Mouse (Mus musculus) megakaryocyte, adult 5-6 weeks (primary cell): ENCODE data around the gene Rpl3l. TPM values are rescaled to one million over a fixed set of nuclear protein-coding genes. Genes with fewer than 3 reads are reported as not detected.
A peak's percentile ranks its signal among the peaks of the same experiment; 100 is the strongest.
"Not testable (repeated sequence)": the region's sequence is repeated elsewhere in the genome, so short reads cannot be mapped to it uniquely, and the experiment has no call there.

Experiments used
- ATAC-seq: 2 replicates; pipeline ENCODE4 v1.8.0; 2016; ENCODE audit warnings: mild to moderate bottlenecking, inconsistent platforms; ENCODE audit not compliant: poor library complexity, severe bottlenecking
- total RNA-seq, 2 experiments: library from RNA; stranded (forward) in 1 of 2; stranded (reverse) in 1 of 2; fragments of 153-499, 151-499 nt in 1 of 2; fragments of 221-1000, 200-1000 nt in 1 of 2; gene quantifications; 2 replicates each; pipeline versions ENCODE4 v1.2.3 to v1.2.4; 2015 to 2017

Gene Rpl3l
- total RNA-seq, 2 experiments from 2014 or later = 0.15 to 0.45 TPM

- not testable (repeated sequence) for ATAC-seq
Observed at GRCm38 (mm10) chr17:24718938-24719337, 8.7 kb upstream of the Rpl3l start.

GRCm38 (mm10) chr17:24719494-24720222 is 8.0 kb upstream of the Rpl3l start:
- ATAC-seq = peak; percentile 92

- ATAC-seq = not testable (repeated sequence)
Observed at GRCm38 (mm10) chr17:24720616-24721015, 7.0 kb upstream of the Rpl3l start.

DNA sequence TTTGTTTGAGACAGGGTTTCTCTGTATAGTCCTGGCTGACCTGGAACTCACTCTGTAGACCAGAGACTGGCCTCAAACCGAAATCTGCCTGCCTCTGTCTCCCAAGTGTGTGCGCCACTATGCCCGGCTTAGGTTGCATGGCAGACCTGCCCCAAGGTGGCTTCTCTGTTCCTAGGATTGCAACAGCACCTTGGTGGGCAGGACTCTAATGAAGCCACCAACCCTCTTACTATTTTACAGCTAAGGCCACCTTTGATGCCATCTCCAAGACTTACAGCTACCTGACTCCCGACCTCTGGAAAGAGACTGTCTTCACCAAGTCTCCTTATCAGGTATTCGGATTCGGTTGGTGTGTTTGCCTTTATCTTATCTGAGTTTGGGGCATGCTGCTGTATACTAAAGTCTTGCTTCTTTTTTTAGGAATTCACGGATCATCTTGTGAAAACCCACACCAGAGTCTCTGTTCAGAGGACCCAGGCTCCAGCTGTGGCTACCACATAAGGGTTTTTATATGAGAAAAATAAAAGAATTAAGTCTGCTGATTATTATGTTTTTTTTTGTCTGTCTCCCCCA is 6.2 kb upstream of the Rpl3l start:
- ATAC-seq = not testable (repeated sequence)

GRCm38 (mm10) chr17:24722220-24722924 is 5.2 kb upstream of the Rpl3l start:
- ATAC-seq = no peak

- no peak for ATAC-seq
Observed at GRCm38 (mm10) chr17:24723122-24723880, 4.3 kb upstream of the Rpl3l start.

DNA sequence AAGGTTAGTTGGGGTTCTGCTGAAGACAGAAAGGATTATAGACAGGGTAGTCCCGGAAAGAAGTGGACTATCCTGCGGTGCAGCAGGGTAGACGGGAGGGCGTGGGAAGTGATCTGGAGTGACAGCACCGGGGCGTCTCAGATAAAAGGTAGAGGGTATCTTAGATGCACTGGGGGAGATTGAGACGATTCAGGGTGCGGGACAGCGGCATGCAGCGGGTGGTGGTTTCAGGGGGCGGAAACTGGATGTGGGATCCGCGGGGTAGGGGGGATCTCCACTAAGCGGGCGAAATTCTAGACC is 3.8 kb upstream of the Rpl3l start:
- peak; percentile 5 for ATAC-seq

GRCm38 (mm10) chr17:24724184-24724583 is 3.4 kb upstream of the Rpl3l start, which contains the start of gene Ndufb10:
Ndufb10 (minus strand) TSS chr17:24724478.
- ATAC-seq = peak; percentile 73

DNA sequence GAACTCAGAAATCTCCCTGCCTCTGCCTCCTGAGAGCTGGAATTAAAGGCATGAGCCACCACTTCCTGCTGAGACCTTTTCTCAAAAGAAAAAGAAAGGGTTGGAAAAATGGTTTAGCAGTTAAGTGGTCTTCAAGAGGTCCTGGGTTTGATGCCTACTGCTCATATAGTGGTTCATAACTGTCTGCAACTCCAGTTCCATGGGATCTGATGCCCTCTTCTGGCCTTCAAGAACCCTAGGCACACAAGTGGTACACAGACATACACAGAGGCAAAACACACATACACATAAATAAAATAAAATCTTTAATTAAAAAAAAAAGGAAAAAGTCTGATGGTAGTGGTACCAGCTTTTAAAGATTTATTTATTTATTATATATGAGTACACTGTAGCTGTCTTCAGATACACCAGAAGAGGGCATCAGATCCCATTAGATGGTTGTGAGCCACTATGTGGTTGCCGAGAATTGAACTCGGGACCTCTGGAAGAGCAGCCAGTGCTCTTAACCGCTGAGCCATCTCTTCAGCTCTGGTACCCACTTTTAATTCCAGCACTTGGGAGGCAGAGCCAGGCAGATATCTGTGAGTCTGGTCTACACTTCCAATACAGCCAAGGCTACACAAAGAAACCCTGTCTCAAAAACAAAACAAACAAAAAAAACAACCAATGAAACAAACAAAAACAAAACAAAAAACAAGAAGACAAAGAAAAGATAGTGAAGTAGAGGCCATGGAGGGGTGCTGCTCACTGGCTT is 1.8 kb upstream of the Rpl3l start:
- ATAC-seq = no peak

DNA sequence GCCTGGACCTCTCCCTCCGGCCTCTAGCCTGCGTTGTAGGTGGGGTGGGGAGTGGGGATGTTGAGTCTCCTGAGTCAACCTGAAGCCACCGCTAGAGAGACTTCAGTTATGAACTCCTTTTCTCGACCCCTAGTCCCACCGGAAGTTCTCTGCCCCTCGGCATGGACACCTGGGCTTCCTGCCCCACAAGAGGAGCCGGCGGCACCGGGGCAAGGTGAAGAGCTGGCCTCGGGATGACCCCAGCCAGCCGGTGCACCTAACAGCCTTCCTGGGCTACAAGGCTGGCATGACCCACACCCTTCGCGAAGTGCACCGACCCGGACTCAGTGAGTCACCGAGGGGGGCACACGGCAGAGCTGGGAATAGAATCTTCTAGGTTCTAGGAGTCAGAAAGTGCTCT is 564 bp downstream of the Rpl3l start:
- ATAC-seq = no peak

GRCm38 (mm10) chr17:24729067-24729466 is 1.4 kb downstream of the Rpl3l start:
- no peak for ATAC-seq

- ATAC-seq = no peak
Observed at GRCm38 (mm10) chr17:24730787-24731186, 3.2 kb downstream of the Rpl3l start.

DNA sequence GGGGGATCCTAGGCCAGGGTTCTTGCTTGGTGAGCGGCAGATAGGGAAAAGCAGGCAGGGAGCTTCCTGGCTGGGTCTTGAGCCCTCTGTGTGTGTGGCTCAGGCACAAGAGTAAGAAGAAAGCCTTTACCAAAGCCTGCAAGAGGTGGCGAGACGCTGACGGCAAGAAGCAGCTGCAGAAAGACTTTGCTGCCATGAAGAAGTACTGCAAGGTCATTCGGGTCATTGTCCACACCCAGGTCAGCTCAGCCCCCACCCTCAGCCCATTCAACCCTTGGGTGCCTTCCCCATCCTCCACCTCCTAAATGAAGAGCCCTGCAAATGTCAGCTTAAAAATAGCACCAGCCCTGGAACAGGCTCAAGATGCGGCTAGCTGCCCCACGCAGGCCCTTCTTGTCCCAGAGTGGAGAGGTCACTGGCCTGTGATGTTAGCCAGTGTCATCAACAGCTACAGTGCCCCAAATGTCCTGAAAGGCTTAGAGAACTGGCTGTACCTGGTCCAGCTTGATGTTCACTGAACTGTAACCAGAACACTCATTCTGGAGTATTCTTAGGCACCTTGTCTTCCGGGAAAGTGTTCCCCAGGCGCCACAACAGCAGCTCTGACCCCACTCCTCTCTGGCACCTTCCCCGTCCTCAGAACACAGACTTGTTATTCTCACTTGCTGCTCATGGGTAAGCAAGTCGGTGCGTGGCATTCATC is 4.8 kb downstream of the Rpl3l start:
- no peak for ATAC-seq

GRCm38 (mm10) chr17:24733434-24734050 is 5.9 kb downstream of the Rpl3l start:
- no peak for ATAC-seq

GRCm38 (mm10) chr17:24734513-24734912 is 6.9 kb downstream of the Rpl3l start:
- no peak for ATAC-seq

DNA sequence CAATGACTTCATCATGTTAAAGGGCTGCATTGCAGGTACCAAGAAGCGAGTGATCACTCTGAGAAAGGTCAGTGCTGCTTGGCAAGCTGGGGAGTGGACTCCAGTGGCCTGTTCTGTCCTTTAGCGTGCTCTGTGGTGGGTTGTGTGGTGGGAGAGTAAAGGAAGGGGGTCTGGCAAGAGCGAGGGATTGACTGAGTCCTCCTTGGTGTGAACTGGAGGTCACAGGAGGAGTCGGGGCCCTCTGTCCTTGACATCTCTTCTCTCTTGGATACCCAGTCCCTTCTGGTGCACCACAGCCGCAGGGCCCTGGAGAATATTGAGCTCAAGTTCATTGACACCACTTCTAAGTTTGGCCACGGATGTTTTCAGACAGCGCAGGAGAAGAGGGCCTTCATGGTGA is 7.8 kb downstream of the Rpl3l start:
- no peak for ATAC-seq

DNA sequence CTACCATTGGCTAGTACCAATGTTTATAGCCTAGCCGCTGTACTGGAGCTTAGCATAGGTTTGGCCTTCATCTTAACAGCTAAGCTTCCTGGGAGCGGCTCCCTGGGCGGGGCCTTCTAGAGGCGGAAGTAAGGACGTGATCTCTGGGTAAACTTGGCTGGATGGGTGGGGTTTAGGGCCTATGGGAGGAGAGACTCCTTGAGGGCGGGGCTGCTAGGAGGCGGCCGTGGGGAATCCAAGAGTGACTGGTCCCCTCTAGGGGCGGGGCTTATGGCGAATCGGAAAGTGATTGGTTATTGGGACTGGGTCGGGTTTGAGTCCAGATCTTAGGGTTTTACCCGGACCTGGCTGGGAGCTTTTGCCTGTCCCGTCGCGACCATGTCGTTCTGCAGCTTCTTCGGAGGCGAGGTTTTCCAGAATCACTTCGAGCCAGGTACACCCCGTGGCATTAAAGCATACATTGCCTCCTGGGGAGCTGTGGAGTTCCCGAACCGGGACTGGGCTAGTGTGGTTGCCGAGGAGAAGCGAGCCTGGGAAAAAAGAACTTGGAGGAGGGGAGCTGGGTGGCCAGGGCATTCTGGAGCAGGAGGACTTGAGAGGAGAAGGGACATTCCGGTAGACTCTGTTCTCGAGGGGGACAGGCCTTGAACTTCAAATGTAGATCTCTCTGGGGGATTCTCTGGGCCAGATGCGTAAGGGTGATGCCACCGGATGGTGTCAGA is 8.9 kb downstream of the Rpl3l start, which contains the start of gene Msrb1:
Gene Msrb1 (plus strand): TSS at position 313 of the 722 bp plus-strand sequence.
- ATAC-seq = peak; percentile 86

- ATAC-seq = peak; percentile 51
Observed at GRCm38 (mm10) chr17:24737135-24737810, 9.7 kb downstream of the Rpl3l start.
